Mouse (Mus musculus): ENCODE data around the gene Ift122.

Gene Ift122

GRCm38 (mm10) chr6:115891497-115892061 lies 38.3 kb downstream of the Ift122 start:
- DNase-seq (ENCODE audit: low spot score in 2 of 2) = no peak

- no peak for DNase-seq (ENCODE audit: low spot score in 2 of 2)
Measured at GRCm38 (mm10) chr6:115892363-115892762, 39.1 kb downstream of the Ift122 start.

GRCm38 (mm10) chr6:115896346-115896745 lies 43.1 kb downstream of the Ift122 start:
- DNase-seq (ENCODE audit: low spot score in 2 of 2) = no peak

GRCm38 (mm10) chr6:115897117-115897516 lies 43.8 kb downstream of the Ift122 start:
- no peak for DNase-seq (ENCODE audit: low spot score in 2 of 2)

GRCm38 (mm10) chr6:115897926-115898520 lies 44.8 kb downstream of the Ift122 start:
- no peak for DNase-seq (ENCODE audit: low spot score in 2 of 2)

GRCm38 (mm10) chr6:115901062-115901461 lies 47.8 kb downstream of the Ift122 start:
- DNase-seq (ENCODE audit: low spot score in 2 of 2) = peak; percentile 32 to 63

GRCm38 (mm10) chr6:115901489-115901931 lies 48.2 kb downstream of the Ift122 start:
- DNase-seq (ENCODE audit: low spot score in 2 of 2) = no peak

GRCm38 (mm10) chr6:115902545-115902944 lies 49.3 kb downstream of the Ift122 start:
- DNase-seq (ENCODE audit: low spot score in 2 of 2) = no peak

GRCm38 (mm10) chr6:115905568-115905967 lies 52.3 kb downstream of the Ift122 start:
- DNase-seq (ENCODE audit: low spot score in 2 of 2) = no peak

GRCm38 (mm10) chr6:115906455-115906854 lies 53.2 kb downstream of the Ift122 start:
- no peak for DNase-seq (ENCODE audit: low spot score in 2 of 2)

GRCm38 (mm10) chr6:115906871-115907270 lies 53.6 kb downstream of the Ift122 start:
- DNase-seq (ENCODE audit: low spot score in 2 of 2) = no peak

- no peak for DNase-seq (ENCODE audit: low spot score in 2 of 2)
Measured at GRCm38 (mm10) chr6:115908421-115908982, 55.2 kb downstream of the Ift122 start.

GRCm38 (mm10) chr6:115909052-115909451 lies 55.8 kb downstream of the Ift122 start:
- DNase-seq (ENCODE audit: low spot score in 2 of 2) = no peak

GRCm38 (mm10) chr6:115909940-115910339 lies 56.7 kb downstream of the Ift122 start:
- peak in 1 of 2 experiments; percentile 17 for DNase-seq (ENCODE audit: low spot score in 2 of 2)

- no peak for DNase-seq (ENCODE audit: low spot score in 2 of 2)
Measured at GRCm38 (mm10) chr6:115911763-115912162, 58.5 kb downstream of the Ift122 start.

GRCm38 (mm10) chr6:115913482-115913881 lies 60.2 kb downstream of the Ift122 start:
- DNase-seq (ENCODE audit: low spot score in 2 of 2) = no peak

- DNase-seq (ENCODE audit: low spot score in 2 of 2) = no peak
Measured at GRCm38 (mm10) chr6:115914511-115915202, 61.4 kb downstream of the Ift122 start.

GRCm38 (mm10) chr6:115915601-115916445 lies 62.6 kb downstream of the Ift122 start:
- no peak for DNase-seq (ENCODE audit: low spot score in 2 of 2)

GRCm38 (mm10) chr6:115916611-115917010 lies 63.3 kb downstream of the Ift122 start:
- DNase-seq (ENCODE audit: low spot score in 2 of 2) = no peak

- no peak for DNase-seq (ENCODE audit: low spot score in 2 of 2)
Measured at GRCm38 (mm10) chr6:115918615-115919014, 65.3 kb downstream of the Ift122 start.

- no peak for DNase-seq (ENCODE audit: low spot score in 2 of 2)
Measured at GRCm38 (mm10) chr6:115919876-115920275, 66.6 kb downstream of the Ift122 start.

- no peak for DNase-seq (ENCODE audit: low spot score in 2 of 2)
Measured at GRCm38 (mm10) chr6:115924829-115925228, 71.6 kb downstream of the Ift122 start.

All from thymus, postnatal 10 days (tissue).